Mouse (Mus musculus): ENCODE results near the gene Nanog.
A peak's percentile ranks its signal among the peaks of the same experiment; 100 is the strongest.

Nanog gene

GRCm38 (mm10) chr6:122668823-122669222 lies 38.5 kb upstream of the Nanog start:
- H3K27me3 ChIP-seq (ENCODE audit: insufficient read depth, low read length), result no peaks in the 10 kb centered on the region
- H3K4me1 ChIP-seq (replicated peaks; ENCODE audit: low read depth, low read length), result peaks cover 80% of the 10 kb centered on the region

GRCm38 (mm10) chr6:122669406-122670200 lies 37.7 kb upstream of the Nanog start:
- peaks cover 74% of the 10 kb centered on the region for H3K4me1 ChIP-seq (replicated peaks; ENCODE audit: low read depth, low read length)
- H3K4me3 ChIP-seq (replicated peaks; ENCODE audit: low read length), result peak overlapping the region; percentile 49
- no peaks in the 10 kb centered on the region for H3K27me3 ChIP-seq (ENCODE audit: insufficient read depth, low read length)
- no peak for TF ChIP-seq POU5F1 (IDR thresholded peaks at IDR 0.05; ENCODE audit: borderline replicate concordance, low read length)
- TF ChIP-seq CTCF (conservative IDR thresholded peaks at IDR 0.05; ENCODE audit: low read length), result peak; percentile 99
- H3K9me3 ChIP-seq (ENCODE audit: low read length), result no peaks in the 10 kb centered on the region
- no peaks in the 10 kb centered on the region for H3K36me3 ChIP-seq (ENCODE audit: insufficient read depth, low read length)

More at GRCm38 (mm10) chr6:122668823-122669222, 38.5 kb upstream of the Nanog start:
- H3K9me3 ChIP-seq (ENCODE audit: low read length), result no peaks in the 10 kb centered on the region
- no peak overlapping the region for H3K4me3 ChIP-seq (replicated peaks; ENCODE audit: low read length)
- TF ChIP-seq POU5F1 (IDR thresholded peaks at IDR 0.05; ENCODE audit: borderline replicate concordance, low read length), result no peak
- no peak for TF ChIP-seq NANOG (IDR thresholded peaks at IDR 0.05; ENCODE audit: borderline replicate concordance, low read length)
- H3K36me3 ChIP-seq (ENCODE audit: insufficient read depth, low read length), result no peaks in the 10 kb centered on the region

GRCm38 (mm10) chr6:122670201-122670551 lies 37.1 kb upstream of the Nanog start:
- peak overlapping the region; percentile 49 for H3K4me3 ChIP-seq (replicated peaks; ENCODE audit: low read length)
- peaks cover 68% of the 10 kb centered on the region for H3K4me1 ChIP-seq (replicated peaks; ENCODE audit: low read depth, low read length)
- TF ChIP-seq CTCF (conservative IDR thresholded peaks at IDR 0.05; ENCODE audit: low read length) (no peak), NANOG (IDR thresholded peaks at IDR 0.05; ENCODE audit: borderline replicate concordance, low read length) (no peak), POU5F1 (IDR thresholded peaks at IDR 0.05; ENCODE audit: borderline replicate concordance, low read length) (no peak)
- H3K9me3 ChIP-seq (ENCODE audit: low read length), result no peaks in the 10 kb centered on the region
- H3K27me3 ChIP-seq (ENCODE audit: insufficient read depth, low read length), result no peaks in the 10 kb centered on the region
- H3K36me3 ChIP-seq (ENCODE audit: insufficient read depth, low read length), result no peaks in the 10 kb centered on the region

GRCm38 (mm10) chr6:122670841-122671240 lies 36.4 kb upstream of the Nanog start:
- H3K4me1 ChIP-seq (replicated peaks; ENCODE audit: low read depth, low read length), result peaks cover 61% of the 10 kb centered on the region
- TF ChIP-seq POU5F1 (IDR thresholded peaks at IDR 0.05; ENCODE audit: borderline replicate concordance, low read length), result no peak
- no peak for TF ChIP-seq CTCF (conservative IDR thresholded peaks at IDR 0.05; ENCODE audit: low read length)
- TF ChIP-seq NANOG (IDR thresholded peaks at IDR 0.05; ENCODE audit: borderline replicate concordance, low read length), result no peak
- H3K9me3 ChIP-seq (ENCODE audit: low read length), result no peaks in the 10 kb centered on the region
- no peaks in the 10 kb centered on the region for H3K36me3 ChIP-seq (ENCODE audit: insufficient read depth, low read length)
- no peaks in the 10 kb centered on the region for H3K27me3 ChIP-seq (ENCODE audit: insufficient read depth, low read length)
- no peak overlapping the region for H3K4me3 ChIP-seq (replicated peaks; ENCODE audit: low read length)

GRCm38 (mm10) chr6:122672746-122673145 lies 34.5 kb upstream of the Nanog start:
- Histone ChIP-seq H3K9me3 (ENCODE audit: low read length) (no peaks in the 10 kb centered on the region), H3K36me3 (ENCODE audit: insufficient read depth, low read length) (no peaks in the 10 kb centered on the region), H3K4me3 (replicated peaks; ENCODE audit: low read length) (no peak overlapping the region), H3K4me1 (replicated peaks; ENCODE audit: low read depth, low read length) (peaks cover 47% of the 10 kb centered on the region), H3K27me3 (ENCODE audit: insufficient read depth, low read length) (no peaks in the 10 kb centered on the region)
- TF ChIP-seq NANOG (IDR thresholded peaks at IDR 0.05; ENCODE audit: borderline replicate concordance, low read length) (no peak), POU5F1 (IDR thresholded peaks at IDR 0.05; ENCODE audit: borderline replicate concordance, low read length) (no peak), CTCF (conservative IDR thresholded peaks at IDR 0.05; ENCODE audit: low read length) (no peak)

- H3K9me3 ChIP-seq (ENCODE audit: low read length), result no peaks in the 10 kb centered on the region
- TF ChIP-seq CTCF (conservative IDR thresholded peaks at IDR 0.05; ENCODE audit: low read length), result no peak
- TF ChIP-seq NANOG (IDR thresholded peaks at IDR 0.05; ENCODE audit: borderline replicate concordance, low read length), result no peak
- no peak for TF ChIP-seq POU5F1 (IDR thresholded peaks at IDR 0.05; ENCODE audit: borderline replicate concordance, low read length)
- H3K36me3 ChIP-seq (ENCODE audit: insufficient read depth, low read length), result no peaks in the 10 kb centered on the region
- H3K27me3 ChIP-seq (ENCODE audit: insufficient read depth, low read length), result no peaks in the 10 kb centered on the region
- H3K4me3 ChIP-seq (replicated peaks; ENCODE audit: low read length), result no peak overlapping the region
- H3K4me1 ChIP-seq (replicated peaks; ENCODE audit: low read depth, low read length), result peaks cover 29% of the 10 kb centered on the region
Observed at GRCm38 (mm10) chr6:122682646-122683045, 24.6 kb upstream of the Nanog start.

GRCm38 (mm10) chr6:122686709-122687108 lies 20.6 kb upstream of the Nanog start:
- Histone ChIP-seq H3K36me3 (ENCODE audit: insufficient read depth, low read length) (no peaks in the 10 kb centered on the region), H3K4me3 (replicated peaks; ENCODE audit: low read length) (peak overlapping the region; percentile 11; the same call in 1 of the 2 replicates), H3K4me1 (replicated peaks; ENCODE audit: low read depth, low read length) (peaks cover 61% of the 10 kb centered on the region), H3K27me3 (ENCODE audit: insufficient read depth, low read length) (no peaks in the 10 kb centered on the region), H3K9me3 (ENCODE audit: low read length) (no peaks in the 10 kb centered on the region)
- TF ChIP-seq CTCF (conservative IDR thresholded peaks at IDR 0.05; ENCODE audit: low read length) (no peak), NANOG (IDR thresholded peaks at IDR 0.05; ENCODE audit: borderline replicate concordance, low read length) (no peak), POU5F1 (IDR thresholded peaks at IDR 0.05; ENCODE audit: borderline replicate concordance, low read length) (no peak)

- Histone ChIP-seq H3K9me3 (ENCODE audit: low read length) (no peaks in the 10 kb centered on the region), H3K4me3 (replicated peaks; ENCODE audit: low read length) (no peak overlapping the region), H3K4me1 (replicated peaks; ENCODE audit: low read depth, low read length) (peaks cover 82% of the 10 kb centered on the region), H3K36me3 (ENCODE audit: insufficient read depth, low read length) (no peaks in the 10 kb centered on the region), H3K27me3 (ENCODE audit: insufficient read depth, low read length) (no peaks in the 10 kb centered on the region)
- TF ChIP-seq CTCF (conservative IDR thresholded peaks at IDR 0.05; ENCODE audit: low read length), result no peak
- TF ChIP-seq NANOG (IDR thresholded peaks at IDR 0.05; ENCODE audit: borderline replicate concordance, low read length), result no peak
- no peak for TF ChIP-seq POU5F1 (IDR thresholded peaks at IDR 0.05; ENCODE audit: borderline replicate concordance, low read length)
Observed at GRCm38 (mm10) chr6:122689411-122690055, 17.8 kb upstream of the Nanog start.
